Mouse (Mus musculus): Measurements from ENCODE around the gene Parva. TPM values are rescaled to one million over a fixed set of nuclear protein-coding genes. Genes with fewer than 3 reads are reported as not detected.

The Parva gene
- total and polyA plus RNA-seq, 3 experiments = 0.08 to 1.1 (median 0.15) TPM

DNA sequence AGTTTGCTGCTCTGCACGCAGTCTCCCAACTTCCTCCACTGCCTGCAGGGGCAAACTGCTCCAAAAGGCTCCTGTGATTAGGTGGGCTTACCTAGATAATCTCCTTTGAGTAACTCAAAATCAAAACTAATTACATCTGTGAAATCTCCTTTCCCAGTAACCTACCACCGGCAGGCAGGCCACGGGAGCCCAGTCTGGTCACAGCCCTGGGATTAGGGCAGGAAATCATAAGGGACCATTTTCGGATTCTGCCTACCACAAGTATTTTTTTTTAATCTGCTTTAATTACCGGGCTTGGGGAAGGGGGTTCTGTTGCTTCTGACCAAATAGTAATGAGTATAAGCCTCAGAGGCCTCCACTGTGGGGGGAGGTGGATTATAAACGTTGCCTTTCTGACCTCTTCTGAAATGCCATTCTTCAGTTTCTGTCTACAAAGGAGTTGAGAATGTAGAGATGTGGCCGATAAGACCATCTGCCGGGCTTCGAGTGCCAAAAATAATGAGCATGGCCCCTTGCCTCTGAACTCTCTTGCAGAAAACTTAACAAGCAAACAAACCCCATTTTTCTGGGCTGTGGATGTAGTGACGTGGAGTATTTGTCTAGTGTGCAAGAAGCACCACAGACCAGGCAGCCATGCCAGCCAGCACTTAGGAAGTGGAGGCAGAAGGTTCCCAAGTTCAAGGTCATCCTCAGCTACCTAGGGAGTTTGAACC lies 83.2 kb downstream of the Parva start:
- Histone ChIP-seq H3K27ac (ENCODE audit: insufficient read depth, low read depth) (no peak overlapping the region), H3K27me3 (replicated peaks) (no peaks in the 10 kb centered on the region), H3K4me2 (ENCODE audit: insufficient read depth, low read depth, poor library complexity, severe bottlenecking) (no peak overlapping the region), H3K9me3 (replicated peaks; ENCODE audit: low read length) (no peaks in the 10 kb centered on the region), H3K79me2 (replicated peaks; ENCODE audit: control insufficient read depth, extremely low read depth, insufficient read depth, poor library complexity, severe bottlenecking) (no peaks in the 10 kb centered on the region), H3K4me3 (replicated peaks in 1 of 3; ENCODE audit: low read depth in 2 of 3, low read length in 2 of 3, poor library complexity in 1 of 3) (no peak overlapping the region), H3K36me3 (replicated peaks in 1 of 2; ENCODE audit: control insufficient read depth in 1 of 2, insufficient read depth in 1 of 2, low read length in 1 of 2) (no peaks in the 10 kb centered on the region), H3K4me1 (ENCODE audit: control insufficient read depth in 1 of 2, insufficient read depth in 2 of 2) (peaks cover 2 to 15% of the 10 kb centered on the region in 2 experiments; a peak in 2 of 4 replicates), H3K9ac (ENCODE audit: insufficient read depth, low read depth) (no peak overlapping the region)
- dilution Hi-C loops (cut with MboI; ENCODE audit: extremely low pct_ligation_motif_present, extremely low pct_unique_long_range_greater_than_20kb, low sequenced_read_pairs) = no loop called here
- in situ Hi-C loops (cut with MboI; ENCODE audit: low pct_ligation_motif_present, low pct_unique_long_range_greater_than_20kb, low sequenced_read_pairs) = no loop called here
- DNase-seq (ENCODE audit: extremely low read depth) = no peak
- no peak for TF ChIP-seq IRF4 (IDR thresholded peaks at IDR 0.05; ENCODE audit: low read depth, low read length)
- no peak for TF ChIP-seq MAZ (IDR thresholded peaks at IDR 0.05; ENCODE audit: low read depth, low read length)
- TF ChIP-seq USF1 (IDR thresholded peaks at IDR 0.05; ENCODE audit: low read depth, low read length) = no peak
- no peak for TF ChIP-seq PAX5 (IDR thresholded peaks at IDR 0.05; ENCODE audit: low read length)
- TF ChIP-seq HCFC1 (IDR thresholded peaks at IDR 0.05; ENCODE audit: low read depth, low read length) = no peak

DNA sequence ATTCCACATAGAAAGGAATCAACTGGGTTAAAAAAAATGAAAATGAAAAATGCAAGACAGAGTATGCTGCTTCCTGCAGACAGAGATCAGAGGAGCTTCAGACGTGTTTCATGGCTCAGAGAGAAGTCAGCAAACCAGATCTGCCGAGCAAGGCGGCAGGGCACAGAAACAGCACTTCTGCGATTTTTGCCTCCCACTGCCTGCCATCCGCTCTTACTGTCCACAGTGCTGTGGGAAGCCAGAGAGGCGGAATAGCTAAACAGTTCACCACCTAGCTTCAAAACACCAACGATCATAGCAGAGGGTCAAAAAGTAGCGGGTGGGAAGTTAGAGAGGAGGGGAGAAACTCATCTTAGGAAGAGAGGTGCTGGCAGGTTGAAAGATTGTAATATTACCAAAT lies 84.0 kb downstream of the Parva start:
- Histone ChIP-seq H3K9ac (ENCODE audit: insufficient read depth, low read depth) (no peak overlapping the region), H3K9me3 (replicated peaks; ENCODE audit: low read length) (no peaks in the 10 kb centered on the region), H3K27ac (ENCODE audit: insufficient read depth, low read depth) (no peak overlapping the region), H3K4me3 (replicated peaks in 1 of 3; ENCODE audit: low read depth in 2 of 3, low read length in 2 of 3, poor library complexity in 1 of 3) (no peak overlapping the region), H3K4me1 (ENCODE audit: control insufficient read depth in 1 of 2, insufficient read depth in 2 of 2) (peaks cover 2 to 21% of the 10 kb centered on the region in 2 experiments; a peak in 3 of 4 replicates), H3K27me3 (replicated peaks) (no peaks in the 10 kb centered on the region), H3K4me2 (ENCODE audit: insufficient read depth, low read depth, poor library complexity, severe bottlenecking) (no peak overlapping the region), H3K36me3 (replicated peaks in 1 of 2; ENCODE audit: control insufficient read depth in 1 of 2, insufficient read depth in 1 of 2, low read length in 1 of 2) (no peaks in the 10 kb centered on the region), H3K79me2 (replicated peaks; ENCODE audit: control insufficient read depth, extremely low read depth, insufficient read depth, poor library complexity, severe bottlenecking) (no peaks in the 10 kb centered on the region)
- in situ Hi-C loops (cut with MboI; ENCODE audit: low pct_ligation_motif_present, low pct_unique_long_range_greater_than_20kb, low sequenced_read_pairs) = no loop called here
- dilution Hi-C loops (cut with MboI; ENCODE audit: extremely low pct_ligation_motif_present, extremely low pct_unique_long_range_greater_than_20kb, low sequenced_read_pairs) = no loop called here
- TF ChIP-seq POLR2A (IDR thresholded peaks at IDR 0.05; ENCODE audit: low read depth, low read length) (no peak), CHD1 (IDR thresholded peaks at IDR 0.05; ENCODE audit: low read depth, low read length) (no peak), UBTF (IDR thresholded peaks at IDR 0.05; ENCODE audit: low read depth, low read length) (no peak), NELFE (IDR thresholded peaks at IDR 0.05; ENCODE audit: low read depth, low read length) (no peak), BHLHE40 (IDR thresholded peaks at IDR 0.05; ENCODE audit: low read depth, low read length) (no peak), IRF4 (IDR thresholded peaks at IDR 0.05; ENCODE audit: low read depth, low read length) (no peak), ETS1 (conservative IDR thresholded peaks at IDR 0.05; ENCODE audit: low read depth, low read length) (no peak), ZC3H11A (IDR thresholded peaks at IDR 0.05; ENCODE audit: low read depth, low read length) (no peak), ELF1 (IDR thresholded peaks at IDR 0.05; ENCODE audit: low read depth, low read length) (no peak), NRF1 (IDR thresholded peaks at IDR 0.05; ENCODE audit: low read depth, low read length) (no peak), ZKSCAN1 (IDR thresholded peaks at IDR 0.05; ENCODE audit: borderline replicate concordance, low read depth, low read length) (no peak)
- DNase-seq (ENCODE audit: extremely low read depth) = no peak
